Mouse (Mus musculus) midbrain, embryonic 16.5 days (tissue): ENCODE measurements around the gene Slco3a1. TPM values are rescaled to one million over a fixed set of nuclear protein-coding genes. Genes with fewer than 3 reads are reported as not detected.

Experiments
- ATAC-seq: fragments of 200-750 bp; cut with Nextera tagmentation; 2 replicates; pipeline ENCODE4 v1.8.0; 2017; ENCODE audit warnings: moderate TSS enrichment
- H3K27ac ChIP-seq: fragments of 300-500 bp; sonication (generic); 2 replicates; pipeline ENCODE4 v1.5.1; 2014; ENCODE audit warnings: mild to moderate bottlenecking, low read length, mixed read lengths
- H3K27me3 ChIP-seq: fragments of 300-500 bp; sonication (generic); 2 replicates; pipeline ENCODE4 v1.6.1; 2014; ENCODE audit warnings: low read depth, low read length, mixed read lengths; ENCODE audit not compliant: control insufficient read depth, insufficient read depth
- H3K36me3 ChIP-seq: fragments of 300-500 bp; sonication (generic); 2 replicates; pipeline ENCODE4 v1.6.1; 2014; ENCODE audit warnings: mild to moderate bottlenecking, low read length, moderate library complexity, mixed read lengths; ENCODE audit not compliant: control insufficient read depth, insufficient read depth
- H3K4me1 ChIP-seq: fragments of 300-500 bp; sonication (generic); 2 replicates; pipeline ENCODE4 v1.6.1; 2014; ENCODE audit warnings: mild to moderate bottlenecking, low read length, mixed read lengths; ENCODE audit not compliant: control insufficient read depth, insufficient read depth
- H3K4me2 ChIP-seq: fragments of 300-500 bp; sonication (generic); 2 replicates; pipeline ENCODE4 v1.6.1; 2014; ENCODE audit warnings: mild to moderate bottlenecking, low read length, mixed read lengths
- H3K4me3 ChIP-seq: fragments of 300-500 bp; sonication (generic); 2 replicates; pipeline ENCODE4 v1.5.1; 2014; ENCODE audit warnings: low read depth, mild to moderate bottlenecking, low read length, moderate library complexity, mixed read lengths
- H3K9ac ChIP-seq: fragments of 300-500 bp; sonication (generic); 2 replicates; pipeline ENCODE4 v1.6.1; 2014; ENCODE audit warnings: low read depth, low read length, mixed read lengths
- H3K9me3 ChIP-seq: fragments of 300-500 bp; sonication (generic); replicated peaks from 2 replicates; pipeline ENCODE4 v1.6.1; 2014; ENCODE audit warnings: mild to moderate bottlenecking, low read length, mixed read lengths; ENCODE audit not compliant: control insufficient read depth, poor library complexity, severe bottlenecking
- WGBS: fragments of 180-500 bp; shearing (Covaris S2); extraction: QIAGEN DNeasy Blood & Tissue Kit; methylation state at CpG from one replicate; pipeline ENCODE4 v1.1.7; 2014; 5-methylcytosine and 5-hydroxymethylcytosine counted together
- polyA plus RNA-seq: library from polyadenylated mRNA; unstranded; fragments of >200 nt; fragmentation: Nextera tagmentation; extraction: Ambion mirVana; gene quantifications from 2 replicates; pipeline ENCODE4 v1.2.1, GENCODE M21; 2015

The Slco3a1 gene
- polyA plus RNA-seq, 1 experiment from 2014 or later = 27.2 TPM

DNA sequence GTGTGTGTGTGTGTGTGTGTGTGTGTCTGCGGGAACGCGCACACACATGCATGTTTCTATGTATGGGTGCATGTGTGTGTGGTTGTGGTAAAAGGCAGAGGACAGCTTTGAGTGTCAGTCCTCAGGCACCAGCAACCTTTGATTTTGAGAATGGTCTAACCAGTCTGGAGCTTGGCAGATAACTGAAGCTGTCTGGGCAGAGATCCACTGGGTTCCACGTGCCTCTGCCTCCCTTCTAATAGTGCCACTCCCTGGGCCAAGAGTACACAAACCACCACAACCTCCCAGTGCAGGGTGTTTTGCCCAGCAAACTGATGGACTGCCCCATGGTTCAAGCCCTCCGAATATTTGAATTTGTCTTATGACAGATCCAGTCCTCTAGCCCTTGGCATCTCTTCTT, 55.1 kb downstream of the Slco3a1 start:
- no peak overlapping the region for H3K9ac ChIP-seq
- H3K27ac ChIP-seq = no peak overlapping the region
- no peaks in the 10 kb centered on the region for H3K27me3 ChIP-seq
- ATAC-seq = no peak
- 94% methylated on average over 5 of the region's 5 CpGs for WGBS
- H3K4me2 ChIP-seq = no peak overlapping the region
- H3K9me3 ChIP-seq = no peaks in the 10 kb centered on the region; the same call in 1 of the 2 replicates
- peaks cover 2% of the 10 kb centered on the region; the same call in 1 of the 2 replicates for H3K4me1 ChIP-seq
- H3K4me3 ChIP-seq = no peak overlapping the region
- no peaks in the 10 kb centered on the region; the same call in 1 of the 2 replicates for H3K36me3 ChIP-seq

DNA sequence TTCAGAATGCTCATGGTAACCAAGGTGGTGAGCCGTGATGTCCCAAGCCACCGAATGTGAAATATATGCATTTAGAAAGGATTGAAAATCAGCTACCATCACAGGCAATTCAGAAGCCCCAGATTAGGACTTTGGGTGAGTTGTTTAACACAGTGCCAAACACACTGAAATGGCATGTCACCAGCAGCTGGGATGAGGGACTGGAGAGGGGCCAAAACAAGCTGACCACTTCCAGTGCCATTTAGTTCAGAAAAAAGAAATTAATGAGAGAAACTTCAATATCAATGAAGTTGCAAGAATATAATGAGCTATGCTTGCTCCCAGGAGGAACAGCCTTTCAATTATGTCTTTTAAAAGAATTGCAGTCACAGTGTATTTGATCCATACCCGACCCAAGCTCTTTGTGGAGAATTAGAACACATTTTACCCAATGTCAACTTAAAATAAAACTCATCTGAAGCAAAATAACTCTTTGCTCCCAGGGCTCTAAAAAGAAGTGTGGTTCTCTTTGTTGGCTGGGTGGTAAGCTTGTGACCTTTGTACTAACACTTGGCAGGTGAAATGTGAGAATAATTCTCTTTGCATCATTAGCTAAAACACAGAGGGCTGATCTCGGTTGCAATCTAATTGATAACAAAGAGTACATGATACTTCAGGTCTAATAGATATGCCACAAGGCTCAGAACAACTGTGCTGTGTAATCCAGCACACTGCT, 56.2 kb downstream of the Slco3a1 start:
- no peaks in the 10 kb centered on the region for H3K9me3 ChIP-seq
- H3K27me3 ChIP-seq = no peaks in the 10 kb centered on the region
- ATAC-seq = no peak
- H3K36me3 ChIP-seq = no peaks in the 10 kb centered on the region
- H3K9ac ChIP-seq = no peak overlapping the region
- no peak overlapping the region for H3K4me3 ChIP-seq
- no peak overlapping the region for H3K4me2 ChIP-seq
- peaks cover 2% of the 10 kb centered on the region; the same call in 1 of the 2 replicates for H3K4me1 ChIP-seq
- H3K27ac ChIP-seq = no peak overlapping the region
- 76% methylated on average over 4 of the region's 4 CpGs for WGBS

DNA sequence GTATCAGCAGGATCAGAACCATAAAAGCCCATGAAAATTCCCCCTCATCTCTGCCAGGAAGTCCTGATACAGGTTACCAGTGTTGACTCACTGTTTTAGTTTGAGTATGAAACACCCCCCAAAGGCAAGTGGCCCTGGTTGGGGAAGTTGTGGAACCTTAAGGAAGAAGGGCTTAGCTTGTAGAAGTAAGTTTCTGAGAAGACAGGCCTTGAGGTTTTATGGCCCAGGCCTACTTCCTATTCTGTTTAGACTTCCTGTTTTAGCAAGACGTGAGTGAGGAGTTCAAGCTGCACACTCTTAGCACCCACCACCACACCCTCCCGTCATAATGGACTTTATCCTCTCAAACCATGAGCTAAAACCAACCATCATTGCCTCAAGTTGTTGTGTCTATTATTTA, 57.4 kb downstream of the Slco3a1 start:
- Histone ChIP-seq H3K4me1 (peaks cover 2% of the 10 kb centered on the region; the same call in 1 of the 2 replicates), H3K9me3 (no peaks in the 10 kb centered on the region), H3K4me3 (no peak overlapping the region), H3K36me3 (no peaks in the 10 kb centered on the region), H3K9ac (no peak overlapping the region), H3K27ac (no peak overlapping the region), H3K4me2 (no peak overlapping the region), H3K27me3 (no peaks in the 10 kb centered on the region)
- no peak for ATAC-seq
- WGBS = 79% methylated on average over 2 of the region's 2 CpGs

- Histone ChIP-seq H3K4me2 (no peak overlapping the region), H3K4me1 (peaks cover 2% of the 10 kb centered on the region; the same call in 1 of the 2 replicates), H3K27me3 (no peaks in the 10 kb centered on the region), H3K4me3 (no peak overlapping the region), H3K27ac (no peak overlapping the region), H3K9ac (no peak overlapping the region), H3K36me3 (no peaks in the 10 kb centered on the region), H3K9me3 (no peaks in the 10 kb centered on the region)
- ATAC-seq = no peak
- WGBS = 92% methylated on average over 2 of the region's 2 CpGs
These were observed 59.1 kb downstream of the Slco3a1 start for GRCm38 (mm10) chr7:74495451-74495850.

GRCm38 (mm10) chr7:74493775-74494174, 60.8 kb downstream of the Slco3a1 start:
- no peaks in the 10 kb centered on the region for H3K9me3 ChIP-seq
- no peak for ATAC-seq
- H3K36me3 ChIP-seq = no peaks in the 10 kb centered on the region
- H3K4me1 ChIP-seq = no peaks in the 10 kb centered on the region
- WGBS = 88% methylated on average over 1 of the region's 1 CpGs
- no peak overlapping the region for H3K27ac ChIP-seq
- no peaks in the 10 kb centered on the region for H3K27me3 ChIP-seq
- H3K4me3 ChIP-seq = no peak overlapping the region
- no peak overlapping the region for H3K9ac ChIP-seq
- no peak overlapping the region for H3K4me2 ChIP-seq

- no peak overlapping the region for H3K9ac ChIP-seq
- H3K36me3 ChIP-seq = no peaks in the 10 kb centered on the region
- no peak overlapping the region for H3K27ac ChIP-seq
- no peaks in the 10 kb centered on the region for H3K4me1 ChIP-seq
- WGBS = 80% methylated on average over 9 of the region's 9 CpGs
- ATAC-seq = no peak
- no peak overlapping the region for H3K4me2 ChIP-seq
- no peak overlapping the region for H3K4me3 ChIP-seq
- H3K9me3 ChIP-seq = no peaks in the 10 kb centered on the region
- no peaks in the 10 kb centered on the region for H3K27me3 ChIP-seq
These were observed 62.8 kb downstream of the Slco3a1 start for GRCm38 (mm10) chr7:74491683-74492355.

DNA sequence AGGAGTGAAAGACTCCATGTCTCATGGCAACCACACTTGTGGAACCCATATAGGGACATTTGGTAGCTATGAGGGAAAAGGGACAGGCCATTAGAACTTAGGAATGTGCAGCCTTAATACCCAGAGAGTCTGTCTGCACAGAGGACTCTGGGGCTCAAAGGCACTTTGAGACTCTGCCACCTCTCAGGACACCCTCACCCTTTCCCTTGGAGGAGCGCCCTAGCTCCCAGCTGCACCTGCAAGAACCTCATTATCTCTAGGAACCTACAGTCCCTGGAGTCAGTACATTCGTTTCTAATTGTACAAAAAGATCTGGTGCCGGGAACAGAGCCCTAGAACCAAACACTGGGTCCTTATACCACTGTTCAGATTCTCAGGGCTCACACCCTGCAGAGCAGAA, 66.4 kb downstream of the Slco3a1 start:
- H3K9me3 ChIP-seq = no peaks in the 10 kb centered on the region
- H3K9ac ChIP-seq = no peak overlapping the region
- no peaks in the 10 kb centered on the region for H3K4me1 ChIP-seq
- H3K4me3 ChIP-seq = no peak overlapping the region
- ATAC-seq = no peak
- no peak overlapping the region for H3K4me2 ChIP-seq
- no peaks in the 10 kb centered on the region for H3K36me3 ChIP-seq
- H3K27ac ChIP-seq = no peak overlapping the region
- WGBS = 90% methylated on average over 3 of the region's 3 CpGs
- H3K27me3 ChIP-seq = no peaks in the 10 kb centered on the region

DNA sequence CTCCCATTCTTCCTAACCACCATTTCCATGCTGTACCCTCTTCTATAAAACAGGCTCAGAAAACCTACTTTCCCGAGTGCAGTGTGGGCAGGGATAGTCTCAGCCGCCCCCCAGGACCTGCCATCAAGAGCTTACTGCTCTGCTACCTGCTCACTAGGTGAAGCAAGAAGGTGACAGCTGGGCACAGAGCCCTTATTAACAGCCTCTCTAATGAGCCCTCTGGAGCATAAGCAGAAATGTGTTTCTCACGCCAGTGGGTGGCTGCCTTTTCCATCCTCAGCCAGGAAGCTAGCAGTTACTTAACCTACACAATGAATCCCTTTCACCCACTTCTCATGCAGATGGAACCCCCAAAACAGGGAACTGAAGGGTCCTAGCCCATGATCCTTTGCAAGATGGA, 66.9 kb downstream of the Slco3a1 start:
- no peak for ATAC-seq
- WGBS = 73% methylated on average over 3 of the region's 3 CpGs

GRCm38 (mm10) chr7:74486083-74486482, 68.5 kb downstream of the Slco3a1 start:
- WGBS = 88% methylated on average over 4 of the region's 4 CpGs
- no peak overlapping the region for H3K9ac ChIP-seq
- H3K4me1 ChIP-seq = no peaks in the 10 kb centered on the region
- H3K9me3 ChIP-seq = no peaks in the 10 kb centered on the region
- H3K4me2 ChIP-seq = no peak overlapping the region
- ATAC-seq = no peak
- H3K27ac ChIP-seq = no peak overlapping the region
- H3K4me3 ChIP-seq = no peak overlapping the region
- H3K27me3 ChIP-seq = no peaks in the 10 kb centered on the region
- no peaks in the 10 kb centered on the region for H3K36me3 ChIP-seq

More for the DNA sequence above, 66.9 kb downstream of the Slco3a1 start:
- no peak overlapping the region for H3K4me2 ChIP-seq
- no peak overlapping the region for H3K9ac ChIP-seq
- H3K27ac ChIP-seq = no peak overlapping the region
- no peaks in the 10 kb centered on the region for H3K27me3 ChIP-seq
- H3K4me1 ChIP-seq = no peaks in the 10 kb centered on the region
- no peaks in the 10 kb centered on the region for H3K9me3 ChIP-seq
- no peak overlapping the region for H3K4me3 ChIP-seq
- H3K36me3 ChIP-seq = no peaks in the 10 kb centered on the region
